Mouse (Mus musculus) hindbrain, embryonic 14.5 days (tissue): ENCODE data around the gene Ano8. TPM values are rescaled to one million over a fixed set of nuclear protein-coding genes. Genes with fewer than 3 reads are reported as not detected.

Experiments used
- ATAC-seq: fragments of 200-750 bp; cut with Nextera tagmentation; 2 replicates; pipeline ENCODE4 v1.8.0; 2017; ENCODE audit warnings: moderate number of reproducible peaks, mild to moderate bottlenecking, moderate TSS enrichment, moderate library complexity; ENCODE audit not compliant: low FRiP score
- DNase-seq: peaks from one replicate; pipeline ENCODE4 v3.0.0-alpha.2; 2015; ENCODE audit warnings: low spot score
- H3K27ac ChIP-seq: fragments of 300-500 bp; sonication (generic); 2 replicates; pipeline ENCODE4 v1.5.1; 2014; ENCODE audit warnings: mild to moderate bottlenecking, moderate library complexity
- H3K27me3 ChIP-seq: fragments of 300-500 bp; sonication (generic); 2 replicates; pipeline ENCODE4 v1.6.1; 2014; ENCODE audit warnings: mild to moderate bottlenecking, low read length, mixed read lengths; ENCODE audit not compliant: control insufficient read depth, insufficient read depth
- H3K36me3 ChIP-seq: fragments of 300-500 bp; sonication (generic); replicated peaks from 2 replicates; pipeline ENCODE4 v1.6.1; 2014; ENCODE audit not compliant: control insufficient read depth, insufficient read depth
- H3K4me1 ChIP-seq: fragments of 300-500 bp; sonication (generic); replicated peaks from 2 replicates; pipeline ENCODE4 v1.6.1; 2014; ENCODE audit warnings: antibody characterized with exemption, low read length, mixed read lengths; ENCODE audit not compliant: control insufficient read depth, insufficient read depth
- H3K4me2 ChIP-seq: fragments of 300-500 bp; sonication (generic); replicated peaks from 2 replicates; pipeline ENCODE4 v1.6.1; 2014; ENCODE audit warnings: mild to moderate bottlenecking, moderate library complexity
- H3K4me3 ChIP-seq: fragments of 300-500 bp; sonication (generic); replicated peaks from 2 replicates; pipeline ENCODE4 v1.5.1; 2014; ENCODE audit warnings: mild to moderate bottlenecking, low read length
- H3K9ac ChIP-seq: fragments of 300-500 bp; sonication (generic); 2 replicates; pipeline ENCODE4 v1.6.1; 2014
- H3K9me3 ChIP-seq: fragments of 300-500 bp; sonication (generic); 2 replicates; pipeline ENCODE4 v1.6.1; 2016; ENCODE audit warnings: low read length; ENCODE audit not compliant: control insufficient read depth
- WGBS: fragments of 180-500 bp; shearing (Covaris S2); extraction: QIAGEN DNeasy Blood & Tissue Kit; methylation state at CpG from one replicate; pipeline ENCODE4 v1.1.7; 2014; 5-methylcytosine and 5-hydroxymethylcytosine counted together
- polyA plus RNA-seq: library from polyadenylated mRNA; unstranded; fragments of >200 nt; fragmentation: Nextera tagmentation; extraction: Ambion mirVana; gene quantifications from 2 replicates; pipeline ENCODE4 v1.2.1, GENCODE M21; 2014

The Ano8 gene
- polyA plus RNA-seq, 1 experiment from 2014 or later: 8.5 TPM

DNA sequence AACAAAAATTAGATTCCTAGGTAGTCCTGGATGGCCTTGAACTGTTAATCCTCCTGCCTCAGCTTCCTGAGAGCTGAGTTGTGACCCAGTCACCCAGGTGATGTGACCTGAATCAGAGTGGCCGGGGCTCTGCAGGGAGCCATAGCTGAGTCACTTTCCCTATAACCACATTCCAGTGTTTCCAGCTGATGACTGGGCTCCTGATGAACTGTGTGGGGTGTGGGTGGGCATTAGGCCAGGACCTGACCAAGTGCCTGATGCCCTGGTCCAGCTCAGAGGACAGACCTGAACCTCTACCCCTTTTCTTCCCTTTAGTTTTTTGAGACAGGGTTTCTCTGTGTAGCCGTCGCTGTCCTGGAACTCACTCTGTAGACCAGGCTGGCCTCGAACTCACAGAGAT lies 19.6 kb upstream of the Ano8 start:
- Histone ChIP-seq H3K4me3 (no peak overlapping the region), H3K4me2 (no peak overlapping the region), H3K27me3 (peaks cover 47% of the 10 kb centered on the region), H3K27ac (no peak overlapping the region), H3K4me1 (peaks cover 10% of the 10 kb centered on the region), H3K9me3 (no peaks in the 10 kb centered on the region), H3K36me3 (no peaks in the 10 kb centered on the region), H3K9ac (no peak overlapping the region)
- WGBS: 92% methylated on average over 4 of the region's 4 CpGs
- DNase-seq (no peak), ATAC-seq (no peak)

- ATAC-seq: no peak
- H3K4me2 ChIP-seq: no peak overlapping the region
- no peak overlapping the region for H3K4me3 ChIP-seq
- no peaks in the 10 kb centered on the region for H3K36me3 ChIP-seq
- no peak overlapping the region for H3K9ac ChIP-seq
- no peak for DNase-seq
- peaks cover 10% of the 10 kb centered on the region for H3K4me1 ChIP-seq
- 92% methylated on average over 4 of the region's 4 CpGs for WGBS
- H3K27ac ChIP-seq: no peak overlapping the region
- H3K9me3 ChIP-seq: no peaks in the 10 kb centered on the region
- peaks cover 42% of the 10 kb centered on the region for H3K27me3 ChIP-seq
Measured at GRCm38 (mm10) chr8:71504349-71504748, 18.6 kb upstream of the Ano8 start.

- Histone ChIP-seq H3K4me1 (no peaks in the 10 kb centered on the region), H3K36me3 (peaks cover 4% of the 10 kb centered on the region; the same call in 1 of the 2 replicates), H3K9ac (no peak overlapping the region), H3K27ac (no peak overlapping the region), H3K4me2 (no peak overlapping the region), H3K4me3 (no peak overlapping the region), H3K27me3 (no peaks in the 10 kb centered on the region), H3K9me3 (no peaks in the 10 kb centered on the region)
- 44% methylated on average over 15 of the region's 16 CpGs for WGBS
- DNase-seq: no peak
- ATAC-seq: no peak
Measured at GRCm38 (mm10) chr8:71498816-71499690, 13.3 kb upstream of the Ano8 start.

DNA sequence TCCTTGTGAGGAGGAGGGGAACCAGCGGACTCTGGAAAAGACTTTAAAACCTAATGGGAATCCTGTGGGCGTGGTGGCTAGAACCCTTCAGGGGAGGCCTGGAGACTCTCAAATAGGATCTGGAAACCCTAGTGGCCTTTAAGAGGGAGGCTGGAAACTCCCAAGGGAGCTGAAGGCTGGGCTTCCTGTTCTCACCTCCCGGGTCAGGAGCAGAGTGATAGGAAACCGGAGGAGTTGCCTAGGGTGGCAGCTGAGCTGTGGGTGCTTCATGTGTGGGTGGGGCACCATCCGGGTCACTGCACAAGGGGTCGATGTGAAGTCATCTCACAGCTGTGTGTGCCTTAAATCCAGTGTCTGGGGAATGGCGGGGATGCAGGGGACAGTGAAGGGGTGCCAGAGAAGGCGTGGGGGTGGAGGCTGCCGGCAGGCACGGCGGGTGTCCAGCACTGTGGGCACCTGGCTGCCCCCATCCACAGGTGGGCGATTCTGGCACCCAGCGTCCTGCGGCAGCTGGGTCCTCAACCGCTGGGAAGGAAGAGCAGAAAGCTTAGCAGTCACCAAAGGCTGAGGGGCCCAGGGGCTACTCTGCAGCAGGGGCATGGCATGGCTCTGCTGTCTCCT lies 12.2 kb upstream of the Ano8 start:
- WGBS: 27% methylated on average over 15 of the region's 15 CpGs
- ATAC-seq: no peak
- no peaks in the 10 kb centered on the region for H3K4me1 ChIP-seq

DNA sequence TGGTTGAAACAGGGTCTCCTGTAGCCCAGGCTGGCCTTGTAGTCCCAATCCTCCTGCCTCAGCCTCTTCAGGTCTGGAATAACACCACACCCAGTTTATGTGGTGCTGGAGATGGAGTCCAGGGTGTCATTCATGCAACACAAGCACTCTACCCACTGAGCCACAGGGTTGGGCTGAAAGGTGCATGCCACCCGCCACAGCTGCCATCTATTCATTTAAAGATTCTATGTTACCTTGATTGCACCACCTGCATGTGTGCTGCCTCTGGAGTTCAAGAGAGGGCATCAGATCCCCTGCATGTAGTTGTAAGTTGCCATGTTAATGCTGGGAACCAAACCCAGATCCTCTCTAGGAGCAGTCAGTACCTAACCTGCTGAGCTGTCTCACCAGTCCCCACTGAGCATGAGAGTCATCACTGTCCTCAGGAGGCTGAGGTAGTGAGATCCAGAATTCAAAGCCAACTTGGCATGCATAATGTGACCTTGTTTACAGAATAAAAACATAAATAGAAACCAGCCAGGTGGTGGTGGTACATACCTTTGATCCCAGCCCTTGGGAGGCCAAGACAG lies 11.4 kb upstream of the Ano8 start:
- Histone ChIP-seq H3K36me3 (peaks cover 21% of the 10 kb centered on the region; the same call in 1 of the 2 replicates), H3K27me3 (no peaks in the 10 kb centered on the region), H3K4me3 (no peak overlapping the region), H3K4me2 (no peak overlapping the region), H3K9me3 (no peaks in the 10 kb centered on the region), H3K4me1 (no peaks in the 10 kb centered on the region), H3K9ac (no peak overlapping the region), H3K27ac (no peak overlapping the region)
- DNase-seq (no peak), ATAC-seq (no peak)
- 88% methylated on average over 1 of the region's 1 CpGs for WGBS

More for the DNA sequence above, 12.2 kb upstream of the Ano8 start:
- no peak overlapping the region for H3K27ac ChIP-seq
- no peaks in the 10 kb centered on the region for H3K9me3 ChIP-seq
- H3K27me3 ChIP-seq: no peaks in the 10 kb centered on the region
- no peak for DNase-seq
- no peak overlapping the region for H3K4me2 ChIP-seq
- H3K36me3 ChIP-seq: peaks cover 13% of the 10 kb centered on the region; the same call in 1 of the 2 replicates
- H3K9ac ChIP-seq: no peak overlapping the region
- no peak overlapping the region for H3K4me3 ChIP-seq

GRCm38 (mm10) chr8:71496481-71496880 lies 10.7 kb upstream of the Ano8 start:
- Histone ChIP-seq H3K4me2 (no peak overlapping the region), H3K4me3 (no peak overlapping the region), H3K9ac (no peak overlapping the region), H3K36me3 (peaks cover 27% of the 10 kb centered on the region), H3K4me1 (no peaks in the 10 kb centered on the region), H3K9me3 (no peaks in the 10 kb centered on the region), H3K27me3 (no peaks in the 10 kb centered on the region), H3K27ac (0 out of 2 replicates have a peak overlapping the region, but pooled peaks have one; percentile 48)
- DNase-seq: no peak
- ATAC-seq: no peak
- WGBS: 42% methylated on average over 11 of the region's 11 CpGs

- no peak overlapping the region for H3K4me3 ChIP-seq
- H3K27me3 ChIP-seq: no peaks in the 10 kb centered on the region
- 91% methylated on average over 5 of the region's 5 CpGs for WGBS
Measured at GRCm38 (mm10) chr8:71495811-71496210, 10.0 kb upstream of the Ano8 start.

DNA sequence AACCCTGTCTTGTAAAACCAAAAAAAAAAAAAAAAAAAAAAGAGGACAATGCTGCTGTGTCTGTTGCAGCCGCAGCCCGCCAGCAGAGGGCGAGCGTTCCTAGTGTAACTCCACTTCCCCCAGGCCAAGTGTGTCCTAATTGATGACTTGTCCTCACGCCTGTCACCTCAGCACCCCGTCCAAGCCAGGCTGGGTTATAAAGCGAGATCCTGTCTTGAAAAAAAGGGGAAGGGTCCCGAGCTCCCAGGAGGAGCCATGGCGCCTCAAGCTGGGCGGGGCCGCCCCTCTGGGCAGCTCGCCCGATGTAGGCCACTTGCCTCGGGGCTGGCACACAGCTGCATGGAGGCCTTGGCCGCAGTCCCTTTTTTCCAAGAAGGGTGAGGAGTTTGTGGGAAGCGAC lies 9.3 kb upstream of the Ano8 start:
- ATAC-seq (peak; percentile 72), DNase-seq (peak; percentile 82)
- Histone ChIP-seq H3K27ac (no peak overlapping the region), H3K36me3 (peaks cover 41% of the 10 kb centered on the region), H3K4me2 (peak overlapping the region; percentile 24; the same call in 1 of the 2 replicates), H3K4me1 (no peaks in the 10 kb centered on the region), H3K9me3 (no peaks in the 10 kb centered on the region), H3K9ac (no peak overlapping the region), H3K4me3 (no peak overlapping the region), H3K27me3 (no peaks in the 10 kb centered on the region)
- 23% methylated on average over 15 of the region's 16 CpGs for WGBS

More at GRCm38 (mm10) chr8:71495811-71496210, 10.0 kb upstream of the Ano8 start:
- no peak overlapping the region for H3K9ac ChIP-seq
- H3K27ac ChIP-seq: 0 out of 2 replicates have a peak overlapping the region, but pooled peaks have one; percentile 48
- no peak for ATAC-seq
- H3K9me3 ChIP-seq: no peaks in the 10 kb centered on the region
- peaks cover 34% of the 10 kb centered on the region for H3K36me3 ChIP-seq
- no peaks in the 10 kb centered on the region for H3K4me1 ChIP-seq
- DNase-seq: no peak
- H3K4me2 ChIP-seq: no peak overlapping the region

GRCm38 (mm10) chr8:71488454-71488853 lies 2.7 kb upstream of the Ano8 start:
- Histone ChIP-seq H3K36me3 (peaks cover 32% of the 10 kb centered on the region), H3K9ac (peak overlapping the region; percentile 63), H3K4me2 (peak overlapping the region; percentile 90), H3K27me3 (no peaks in the 10 kb centered on the region), H3K27ac (no peak overlapping the region), H3K9me3 (no peaks in the 10 kb centered on the region), H3K4me3 (peak overlapping the region; percentile 62), H3K4me1 (peaks cover 26% of the 10 kb centered on the region)
- under 1% methylated on average over 22 of the region's 22 CpGs for WGBS
- ATAC-seq (peak; percentile 88), DNase-seq (peak; percentile 95)
